Mouse (Mus musculus) heart, postnatal 0 days (tissue): Measurements from ENCODE around the gene Itgae. TPM values are rescaled to one million over a fixed set of nuclear protein-coding genes. Genes with fewer than 3 reads are reported as not detected.
A peak's percentile ranks its signal among the peaks of the same experiment; 100 is the strongest.
"Not testable (repeated sequence)": the region's sequence is repeated elsewhere in the genome, so short reads cannot be mapped to it uniquely, and the experiment has no call there.

Experiments used
- ATAC-seq: fragments of 200-750 bp; cut with Nextera tagmentation; 2 replicates; pipeline ENCODE4 v1.8.0; 2017; ENCODE audit warnings: low read depth, moderate number of reproducible peaks, moderate library complexity; ENCODE audit not compliant: insufficient read depth
- DNase-seq: peaks from one replicate; pipeline ENCODE4 v3.0.0-alpha.2; 2016; ENCODE audit warnings: low spot score
- H3K27ac ChIP-seq: fragments of 300-500 bp; sonication (generic); 2 replicates; pipeline ENCODE4 v1.5.1; 2014; ENCODE audit warnings: low read depth, mild to moderate bottlenecking
- H3K27me3 ChIP-seq: fragments of 300-500 bp; sonication (generic); 2 replicates; pipeline ENCODE4 v1.6.1; 2014; ENCODE audit warnings: low read length, mixed read lengths; ENCODE audit not compliant: control insufficient read depth, insufficient read depth
- H3K36me3 ChIP-seq: fragments of 300-500 bp; sonication (generic); replicated peaks from 2 replicates; pipeline ENCODE4 v1.6.1; 2014; ENCODE audit warnings: low read length, mixed read lengths; ENCODE audit not compliant: control insufficient read depth, insufficient read depth
- H3K4me1 ChIP-seq: fragments of 300-500 bp; sonication (generic); 2 replicates; pipeline ENCODE4 v1.6.1; 2014; ENCODE audit warnings: antibody characterized with exemption; ENCODE audit not compliant: control insufficient read depth, insufficient read depth
- H3K4me2 ChIP-seq: fragments of 300-500 bp; sonication (generic); 2 replicates; pipeline ENCODE4 v1.6.1; 2014; ENCODE audit warnings: low read depth, mild to moderate bottlenecking, low read length, moderate library complexity
- H3K4me3 ChIP-seq: fragments of 300-500 bp; sonication (generic); 2 replicates; pipeline ENCODE4 v1.5.1; 2014; ENCODE audit warnings: low read depth, low read length
- H3K9ac ChIP-seq: fragments of 300-500 bp; sonication (generic); replicated peaks from 2 replicates; pipeline ENCODE4 v1.6.1; 2014; ENCODE audit warnings: low read depth, low read length, mixed read lengths
- H3K9me3 ChIP-seq: fragments of 300-500 bp; sonication (generic); replicated peaks from 2 replicates; pipeline ENCODE4 v1.6.1; 2016; ENCODE audit warnings: low read length; ENCODE audit not compliant: control insufficient read depth
- CTCF ChIP-seq: IDR thresholded peaks from 2 replicates; pipeline ENCODE4 v1.5.1; 2016; ENCODE audit warnings: antibody characterized with exemption, control low read depth, low read depth
- EP300 ChIP-seq: IDR thresholded peaks from 2 replicates; pipeline ENCODE4 v1.6.1; 2016; ENCODE audit warnings: antibody characterized with exemption, low read depth
- WGBS: fragments of 180-500 bp; shearing (Covaris S2); extraction: QIAGEN DNeasy Blood & Tissue Kit; methylation state at CpG from one replicate; pipeline ENCODE4 v1.1.7; 2014; 5-methylcytosine and 5-hydroxymethylcytosine counted together
- polyA plus RNA-seq: library from polyadenylated mRNA; unstranded; fragments of >200 nt; fragmentation: Nextera tagmentation; extraction: Ambion mirVana; gene quantifications from 2 replicates; pipeline ENCODE4 v1.2.1, GENCODE M21; 2015
- total RNA-seq: library from RNA; depleted of rRNA; stranded (reverse); fragments of >200 nt; gene quantifications from 2 replicates; pipeline ENCODE4 v1.2.3, GENCODE M21; 2014; ENCODE audit warnings: low replicate concordance

The Itgae gene
- total and polyA plus RNA-seq, 2 experiments from 2014 or later, result 0.12 TPM; not detected in 1

- H3K4me1 ChIP-seq, result peaks cover 19% of the 10 kb centered on the region
- H3K27me3 ChIP-seq, result no peaks in the 10 kb centered on the region
- no peak overlapping the region for H3K9ac ChIP-seq
- no peak overlapping the region for H3K27ac ChIP-seq
- H3K4me2 ChIP-seq, result no peak overlapping the region
- TF ChIP-seq CTCF, result no peak
- no peak for TF ChIP-seq EP300
- H3K4me3 ChIP-seq, result no peak overlapping the region
- H3K9me3 ChIP-seq, result no peaks in the 10 kb centered on the region
- no peak for ATAC-seq
- 34% methylated on average over 3 of the region's 3 CpGs for WGBS
- H3K36me3 ChIP-seq, result no peaks in the 10 kb centered on the region
- no peak for DNase-seq
These were observed 14.9 kb downstream of the Itgae start for GRCm38 (mm10) chr11:73105246-73105645.

- peaks cover 19% of the 10 kb centered on the region for H3K4me1 ChIP-seq
- WGBS, result 35% methylated on average over 3 of the region's 3 CpGs
- not testable (repeated sequence) for ATAC-seq, H3K9ac ChIP-seq, H3K27ac ChIP-seq, H3K4me2 ChIP-seq, H3K9me3 ChIP-seq, H3K36me3 ChIP-seq, DNase-seq, H3K4me3 ChIP-seq, H3K27me3 ChIP-seq
- TF ChIP-seq CTCF, result peak; percentile 51
These were observed 17.0 kb downstream of the Itgae start for GRCm38 (mm10) chr11:73107358-73107757.

GRCm38 (mm10) chr11:73108195-73108897 lies 18.0 kb downstream of the Itgae start:
- no peak overlapping the region for H3K9ac ChIP-seq
- no peak overlapping the region; the same call in 1 of the 2 replicates for H3K4me2 ChIP-seq
- 45% methylated on average over 5 of the region's 5 CpGs for WGBS
- peak overlapping the region; percentile 36; the same call in 1 of the 2 replicates for H3K27ac ChIP-seq
- H3K4me1 ChIP-seq, result peaks cover 19% of the 10 kb centered on the region
- H3K27me3 ChIP-seq, result no peaks in the 10 kb centered on the region
- no peaks in the 10 kb centered on the region for H3K36me3 ChIP-seq
- H3K9me3 ChIP-seq, result no peaks in the 10 kb centered on the region
- TF ChIP-seq EP300, result no peak
- TF ChIP-seq CTCF, result no peak
- H3K4me3 ChIP-seq, result no peak overlapping the region
- no peak for ATAC-seq
- DNase-seq, result no peak

GRCm38 (mm10) chr11:73108898-73109625 lies 18.7 kb downstream of the Itgae start:
- DNase-seq, result no peak

GRCm38 (mm10) chr11:73109941-73110340 lies 19.6 kb downstream of the Itgae start:
- Histone ChIP-seq H3K4me3 (no peak overlapping the region), H3K27me3 (no peaks in the 10 kb centered on the region), H3K36me3 (no peaks in the 10 kb centered on the region), H3K9me3 (no peaks in the 10 kb centered on the region), H3K27ac (no peak overlapping the region), H3K9ac (no peak overlapping the region), H3K4me2 (no peak overlapping the region), H3K4me1 (peaks cover 19% of the 10 kb centered on the region)
- TF ChIP-seq EP300 (no peak), CTCF (no peak)
- DNase-seq (peak; percentile 36), ATAC-seq (no peak)
- WGBS, result 43% methylated on average over 3 of the region's 3 CpGs

More at GRCm38 (mm10) chr11:73108898-73109625, 18.7 kb downstream of the Itgae start:
- Histone ChIP-seq H3K9me3 (no peaks in the 10 kb centered on the region), H3K4me1 (peaks cover 19% of the 10 kb centered on the region), H3K4me3 (no peak overlapping the region), H3K9ac (no peak overlapping the region), H3K27ac (peak overlapping the region; percentile 36; the same call in 1 of the 2 replicates), H3K36me3 (no peaks in the 10 kb centered on the region), H3K27me3 (no peaks in the 10 kb centered on the region), H3K4me2 (no peak overlapping the region; the same call in 1 of the 2 replicates)
- WGBS, result 53% methylated on average over 14 of the region's 14 CpGs
- peak; percentile 37; the same call in 1 of the 2 replicates for ATAC-seq
- TF ChIP-seq CTCF (no peak), EP300 (no peak)
